Mouse (Mus musculus) c-Kit-negative CD71-positive TER-119-positive erythroid progenitor cells, embryonic 14.5 days (primary cell): ENCODE results near the gene Rnf144b.

Experiments
- DNase-seq: peaks from one replicate; pipeline ENCODE4 v3.0.0-alpha.2; 2013; ENCODE audit warnings: low read depth, low spot score

The Rnf144b gene

DNA sequence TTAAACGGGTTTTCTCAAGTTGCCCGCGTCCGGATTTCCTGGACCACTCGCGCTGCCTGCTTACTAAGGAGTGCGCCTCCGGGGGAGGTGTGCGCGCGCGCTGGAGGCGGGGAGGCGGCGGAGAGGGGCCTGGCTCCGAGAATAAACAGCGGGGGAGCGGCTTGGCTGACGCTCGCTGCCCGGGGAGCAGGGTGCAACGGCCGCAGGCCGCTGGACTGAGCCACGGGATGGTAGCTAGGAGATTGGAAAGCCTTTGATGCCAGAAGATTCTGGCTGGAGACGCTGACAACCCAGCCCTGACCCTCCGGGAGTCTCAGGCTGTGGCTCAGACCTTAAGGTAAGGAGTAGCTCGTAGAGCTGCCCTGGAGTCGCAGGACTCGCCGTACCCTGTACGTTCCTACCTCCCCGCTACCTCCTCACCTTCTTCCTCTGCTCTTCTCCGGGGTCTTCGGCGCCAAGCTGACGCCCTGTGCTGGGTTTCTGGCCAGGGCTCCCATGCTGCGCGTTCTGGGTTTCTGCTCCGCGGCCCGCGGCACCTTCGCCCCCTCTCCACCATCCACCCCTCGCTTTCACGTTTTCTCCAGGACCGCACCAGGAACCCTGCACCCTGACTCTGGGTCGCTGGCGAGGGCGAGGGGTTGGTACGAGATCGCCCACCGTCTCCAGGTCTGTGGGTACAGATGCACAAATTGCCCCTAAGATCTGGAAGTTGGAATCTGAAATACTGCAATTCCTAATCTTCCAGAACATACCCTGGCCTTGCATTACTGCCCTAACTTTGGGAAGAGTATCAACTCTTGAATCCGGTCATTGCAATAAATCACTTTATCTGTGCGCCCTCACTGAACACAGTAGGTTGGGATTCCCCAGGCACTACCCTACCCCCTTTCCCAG, at the start of gene Rnf144b:
Rnf144b (plus strand) TSS at position 120 of the 894 bp plus-strand sequence.
- no peak for DNase-seq

GRCm38 (mm10) chr13:47076156-47076555, 46.3 kb upstream of the Rnf144b start:
- no peak for DNase-seq

GRCm38 (mm10) chr13:47077367-47077766, 45.1 kb upstream of the Rnf144b start:
- no peak for DNase-seq

DNA sequence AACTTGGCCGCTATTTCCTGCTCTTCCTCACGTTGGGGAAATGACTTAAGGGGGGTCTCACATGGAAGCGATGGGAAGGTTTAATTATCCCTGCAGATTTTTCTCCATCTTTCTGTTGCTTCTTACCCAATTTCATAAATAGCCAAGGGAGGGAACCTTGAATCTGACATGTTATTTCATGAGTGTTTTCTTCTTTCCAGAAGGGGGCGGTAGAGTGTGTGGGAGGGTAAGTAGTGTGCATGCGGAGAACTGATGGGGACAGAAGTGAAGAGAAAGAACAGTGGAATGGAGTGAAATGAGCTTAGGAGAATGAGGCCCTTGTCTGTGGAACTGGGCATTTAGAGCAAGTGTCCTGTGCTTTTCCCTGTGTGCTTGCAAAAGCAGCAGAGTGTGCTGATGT, 43.7 kb upstream of the Rnf144b start:
- DNase-seq, result no peak

- DNase-seq, result no peak
Observed at GRCm38 (mm10) chr13:47080905-47081505, 41.5 kb upstream of the Rnf144b start.

DNA sequence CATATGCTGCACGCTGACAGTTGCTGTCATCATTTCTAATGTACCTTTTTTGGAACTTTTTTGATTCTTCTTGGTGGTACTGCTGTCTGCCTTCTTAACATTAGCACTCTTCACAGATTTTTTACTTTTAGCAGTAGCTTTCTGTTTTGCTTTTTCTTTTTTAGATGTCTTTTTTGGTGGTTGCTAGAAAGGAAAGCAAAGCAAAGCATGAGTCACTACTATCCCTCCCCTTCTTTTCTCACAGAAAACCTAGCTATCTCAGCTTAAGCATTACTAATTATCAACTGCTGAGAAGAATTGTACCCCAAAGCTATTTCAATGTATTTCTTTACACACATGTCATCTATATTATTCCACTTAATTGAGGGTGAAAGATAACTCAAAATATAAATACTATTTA, 34.0 kb upstream of the Rnf144b start:
- no peak for DNase-seq

DNA sequence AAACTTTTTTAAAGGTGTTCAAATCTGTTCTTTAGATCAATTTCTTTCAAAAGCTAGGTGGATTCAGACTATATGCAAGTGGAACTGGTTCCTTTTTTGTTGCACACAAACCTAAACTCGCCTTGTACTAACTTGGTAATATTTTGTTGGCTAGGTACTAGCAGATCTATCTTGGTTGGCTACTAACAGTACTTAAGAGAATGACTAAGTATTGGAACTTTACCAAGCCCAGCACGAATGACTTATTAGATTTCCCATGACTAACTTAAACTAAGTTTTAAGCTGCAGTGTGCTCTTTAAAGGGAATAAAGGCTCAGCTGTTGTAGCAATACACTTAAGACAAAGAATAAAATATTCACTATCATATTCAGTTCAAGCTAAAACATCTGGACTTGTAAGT, 33.2 kb upstream of the Rnf144b start:
- no peak for DNase-seq

GRCm38 (mm10) chr13:47093791-47094190, 28.7 kb upstream of the Rnf144b start:
- no peak for DNase-seq

DNA sequence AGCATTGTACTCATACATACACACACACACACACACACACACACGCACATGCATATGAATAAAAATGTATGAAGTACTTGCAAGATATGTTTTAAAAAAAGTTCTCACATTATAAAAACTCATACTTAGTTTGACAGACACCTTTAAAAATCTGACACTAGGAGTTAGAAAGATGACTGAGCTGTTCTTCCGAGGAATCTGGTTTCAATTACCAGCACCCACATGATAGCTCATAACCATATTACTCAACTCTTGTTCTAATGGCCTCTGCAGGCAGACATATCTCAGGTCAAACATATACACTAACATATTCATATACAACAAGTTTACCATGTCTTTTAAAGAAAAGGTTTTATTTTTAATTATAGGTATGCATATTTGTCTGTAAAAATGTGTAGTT, 25.9 kb upstream of the Rnf144b start:
- no peak for DNase-seq

DNA sequence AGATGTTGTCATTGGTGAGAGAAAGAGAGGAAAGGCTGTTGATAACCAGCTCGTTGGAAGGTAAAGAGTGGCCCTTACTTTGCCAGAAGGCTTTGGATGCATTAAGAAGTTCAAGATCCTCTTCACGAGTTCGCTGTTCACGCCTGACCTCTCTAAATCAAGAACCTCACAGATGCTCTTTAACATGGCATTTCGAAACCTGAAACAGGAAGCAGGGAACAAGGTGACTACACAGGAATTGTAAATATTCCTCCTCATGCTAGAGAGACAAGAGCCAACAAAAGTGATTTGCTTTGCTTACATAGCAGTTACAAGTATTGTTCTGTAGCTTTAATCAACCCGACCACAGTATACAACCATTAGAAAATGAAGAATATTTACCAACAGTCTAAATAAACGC, 23.2 kb upstream of the Rnf144b start:
- no peak for DNase-seq

- DNase-seq, result no peak
Observed at GRCm38 (mm10) chr13:47100587-47100986, 21.9 kb upstream of the Rnf144b start.

- DNase-seq, result no peak
Observed at GRCm38 (mm10) chr13:47104146-47104545, 18.3 kb upstream of the Rnf144b start.

DNA sequence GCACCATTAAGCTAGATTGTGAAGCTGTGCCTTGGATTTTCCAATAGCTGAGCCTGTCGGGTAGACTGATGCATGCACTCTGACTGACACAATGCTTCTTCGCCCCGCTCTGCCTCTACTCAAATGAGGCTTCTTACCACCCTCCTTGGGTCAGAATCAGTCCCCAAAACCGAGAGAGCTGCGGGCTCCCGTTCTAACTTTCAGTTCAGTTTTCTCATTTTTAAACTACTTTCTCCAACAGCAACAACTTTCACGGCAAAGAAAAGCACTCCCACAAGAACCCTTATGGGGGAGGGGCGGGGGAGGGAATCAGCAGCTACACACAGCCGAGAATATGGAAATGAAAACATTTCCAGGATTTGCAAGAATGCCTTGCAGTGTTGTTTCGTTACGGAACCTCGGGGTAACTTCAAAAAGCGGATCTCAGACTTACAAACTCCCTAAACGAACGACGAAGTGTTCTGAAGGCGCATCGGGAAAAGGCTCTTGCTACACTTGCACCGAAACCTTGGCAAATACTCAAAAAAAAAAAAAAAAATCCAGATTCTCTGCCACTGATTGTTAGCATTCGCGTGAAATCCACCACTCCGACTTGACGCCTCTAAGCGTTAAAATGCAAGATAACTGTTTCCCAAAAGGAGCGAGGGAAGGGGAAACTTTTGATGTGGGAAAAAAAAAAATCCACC, 17.5 kb upstream of the Rnf144b start:
- DNase-seq, result no peak

DNA sequence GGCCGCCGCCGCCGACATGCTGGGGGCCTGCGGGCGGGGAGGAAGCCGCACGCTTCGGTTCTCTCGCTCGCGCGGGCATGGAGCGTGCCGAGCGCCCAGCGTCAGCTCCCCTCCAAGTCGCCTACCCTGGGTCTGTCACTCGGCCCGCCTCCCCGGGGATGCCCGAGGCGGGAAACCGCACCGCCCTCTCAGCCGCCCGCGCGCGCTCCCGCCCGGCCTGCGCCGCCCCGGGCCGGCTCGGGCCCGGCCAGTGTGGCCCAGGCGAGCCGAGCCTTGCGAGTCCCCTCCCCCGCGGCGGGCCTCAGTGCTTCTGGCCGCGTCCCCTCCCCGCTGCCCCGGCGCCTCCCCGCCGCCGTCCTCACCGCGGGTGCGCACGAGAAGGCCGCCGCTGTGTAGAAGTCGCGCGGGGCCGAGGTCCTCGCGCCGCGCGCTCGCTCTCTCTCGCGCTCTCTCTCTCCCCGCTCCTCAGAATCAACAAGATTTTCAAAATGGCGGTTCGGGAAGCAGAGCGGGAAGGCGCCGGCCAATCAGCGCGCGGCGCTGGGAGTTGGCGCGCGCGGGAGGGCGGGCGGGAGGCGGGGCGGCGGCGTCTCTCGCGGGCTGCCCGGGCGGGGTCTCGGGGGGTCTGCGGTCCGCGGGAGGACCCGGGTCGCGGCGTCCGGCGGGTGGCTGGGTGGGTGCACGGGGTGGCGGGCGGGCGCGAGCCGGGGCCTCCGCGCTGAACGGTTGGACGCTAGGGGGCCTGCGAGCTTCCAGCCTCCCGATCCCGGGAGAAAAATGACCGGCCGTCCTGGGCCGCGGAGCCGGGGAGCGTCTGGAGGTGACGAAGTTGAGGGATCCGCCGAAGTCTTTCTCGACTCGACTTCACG, 16.5 kb upstream of the Rnf144b start, which contains the start of gene Dek:
Dek (minus strand) TSS at position 491 of the 869 bp plus-strand sequence.
- peak; percentile 81 for DNase-seq

DNA sequence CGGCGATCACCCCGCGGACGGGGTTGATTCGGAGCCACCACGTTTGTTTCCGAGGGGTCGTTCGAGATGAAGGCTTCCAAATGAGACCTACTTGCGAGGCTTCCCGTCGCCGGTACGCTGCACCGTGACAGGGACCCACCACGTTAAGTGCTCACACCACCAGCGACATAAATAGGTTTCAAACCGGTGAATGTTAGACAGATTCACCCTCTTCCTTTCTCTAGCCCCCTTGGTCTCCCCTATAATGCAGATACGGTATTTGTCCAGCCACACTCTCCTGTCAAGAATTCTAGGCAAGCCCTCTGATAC, 15.9 kb upstream of the Rnf144b start:
- no peak for DNase-seq

- DNase-seq, result no peak
Observed at GRCm38 (mm10) chr13:47109239-47109638, 13.2 kb upstream of the Rnf144b start.

- DNase-seq, result no peak
Observed at GRCm38 (mm10) chr13:47111185-47111584, 11.3 kb upstream of the Rnf144b start.

GRCm38 (mm10) chr13:47112056-47112455, 10.4 kb upstream of the Rnf144b start:
- DNase-seq, result no peak

DNA sequence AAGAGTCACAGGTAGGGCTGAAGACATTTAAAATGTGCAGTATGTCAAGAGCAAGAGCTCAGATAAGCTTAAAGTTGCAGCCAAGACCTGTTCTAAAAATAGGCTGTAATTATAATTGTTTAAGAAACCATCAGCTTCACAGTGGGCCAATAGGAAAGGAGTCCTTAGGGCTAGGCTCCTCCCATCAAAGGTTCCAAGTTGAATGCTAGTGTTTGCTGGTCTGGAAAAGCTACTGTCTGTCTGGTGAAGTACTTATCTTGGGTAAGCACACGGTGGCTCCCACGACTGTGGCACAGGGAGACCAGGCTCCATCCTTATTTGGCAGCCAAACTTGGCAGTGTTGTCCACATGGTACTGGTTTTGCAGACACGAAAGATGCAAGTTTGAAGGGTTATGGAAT, 9.5 kb upstream of the Rnf144b start:
- peak; percentile 84 for DNase-seq

DNA sequence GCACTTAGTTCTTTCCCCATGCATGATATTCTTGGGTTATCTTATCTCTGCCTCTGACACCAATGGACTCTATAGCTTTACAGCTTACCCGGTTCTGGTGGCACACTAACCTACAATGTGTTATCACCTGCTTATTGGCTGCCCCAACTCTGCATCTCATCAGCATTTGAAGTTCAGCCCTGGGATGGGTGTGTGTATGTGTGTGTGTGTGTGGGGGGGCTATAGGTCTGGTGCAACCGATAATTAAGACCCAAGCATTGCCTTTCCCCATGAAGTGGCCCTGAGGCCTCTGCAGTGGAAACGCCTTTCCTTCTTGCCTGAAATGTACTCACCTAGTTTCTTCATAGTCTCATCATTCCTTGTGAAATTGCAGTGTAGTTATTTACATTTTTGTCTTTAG, 6.5 kb upstream of the Rnf144b start:
- no peak for DNase-seq

- no peak for DNase-seq
Observed at GRCm38 (mm10) chr13:47121333-47121889, 1.0 kb upstream of the Rnf144b start.
